Mouse (Mus musculus): ENCODE measurements at regions not wholly inside any gene's neighbourhood (a gene's known extent, or its start where the extent isn't known, plus 50 kb on each side); places are given as distances from the start of the nearest gene placed in this dataset.

- DNase-seq (ENCODE audit: low spot score in 2 of 2) = no peak
Observed at GRCm38 (mm10) chr13:97652279-97652678, 108.2 kb downstream of the Gm10260 start.

- DNase-seq (ENCODE audit: low spot score in 2 of 2) = no peak
Observed at GRCm38 (mm10) chr13:97651761-97652160, 108.7 kb downstream of the Gm10260 start.

DNA sequence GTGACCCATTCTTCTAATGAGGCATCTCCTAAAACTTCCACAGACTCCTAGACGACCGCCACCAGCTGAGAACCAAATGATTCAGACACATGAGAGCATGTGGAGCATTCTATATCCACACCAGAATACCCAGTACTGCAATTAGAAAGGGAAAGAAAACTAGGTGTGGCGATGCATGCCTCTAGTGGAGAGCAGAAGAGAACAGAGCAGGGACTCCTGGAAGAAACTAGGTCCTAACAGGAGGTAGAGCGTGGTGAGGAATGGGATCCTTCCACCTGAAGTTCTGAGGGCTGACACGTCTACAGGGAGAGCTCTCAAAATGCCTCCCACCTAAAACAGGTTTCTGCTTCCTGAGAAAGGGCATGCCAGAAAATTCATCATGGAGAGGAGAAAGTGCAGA, 109.3 kb downstream of the Gm10260 start:
- no peak for DNase-seq (ENCODE audit: low spot score in 2 of 2)

GRCm38 (mm10) chr13:97650191-97650590, 110.2 kb downstream of the Gm10260 start:
- DNase-seq (ENCODE audit: low spot score in 2 of 2) = no peak

GRCm38 (mm10) chr13:97647486-97647885, 112.9 kb downstream of the Gm10260 start:
- DNase-seq (ENCODE audit: low spot score in 2 of 2) = no peak

GRCm38 (mm10) chr13:97646021-97646385, 114.4 kb downstream of the Gm10260 start:
- DNase-seq (ENCODE audit: low spot score in 2 of 2) = no peak

GRCm38 (mm10) chr13:97645107-97646020, 115.1 kb downstream of the Gm10260 start:
- DNase-seq (ENCODE audit: low spot score in 2 of 2) = no peak

DNA sequence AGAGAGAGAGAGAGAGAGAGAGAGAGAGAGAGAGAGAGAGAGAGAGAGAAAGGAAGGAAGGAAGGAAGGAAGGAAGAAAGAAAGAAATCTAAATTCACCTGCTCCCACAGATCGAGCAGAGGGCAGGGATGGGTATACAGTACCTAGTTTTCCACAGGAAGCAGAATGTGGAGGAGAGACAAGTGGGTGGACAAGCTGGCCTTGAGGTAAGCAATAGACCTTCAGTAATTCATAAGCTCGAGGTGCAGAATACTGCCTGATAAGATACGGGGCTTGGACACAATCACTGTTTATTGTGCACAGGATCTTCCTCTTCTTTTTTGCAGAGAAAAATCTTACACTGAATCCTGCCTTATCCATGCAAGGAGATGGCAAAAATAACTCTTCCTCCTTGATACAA, 120.2 kb downstream of the Gm10260 start:
- DNase-seq (ENCODE audit: low spot score in 2 of 2) = no peak

GRCm38 (mm10) chr13:97639656-97640055, 120.8 kb downstream of the Gm10260 start:
- DNase-seq (ENCODE audit: low spot score in 2 of 2) = no peak

GRCm38 (mm10) chr13:97638457-97639088, 121.9 kb downstream of the Gm10260 start:
- DNase-seq (ENCODE audit: low spot score in 2 of 2) = no peak

- no peak for DNase-seq (ENCODE audit: low spot score in 2 of 2)
Observed at GRCm38 (mm10) chr13:97637506-97637905, 122.9 kb downstream of the Gm10260 start.

DNA sequence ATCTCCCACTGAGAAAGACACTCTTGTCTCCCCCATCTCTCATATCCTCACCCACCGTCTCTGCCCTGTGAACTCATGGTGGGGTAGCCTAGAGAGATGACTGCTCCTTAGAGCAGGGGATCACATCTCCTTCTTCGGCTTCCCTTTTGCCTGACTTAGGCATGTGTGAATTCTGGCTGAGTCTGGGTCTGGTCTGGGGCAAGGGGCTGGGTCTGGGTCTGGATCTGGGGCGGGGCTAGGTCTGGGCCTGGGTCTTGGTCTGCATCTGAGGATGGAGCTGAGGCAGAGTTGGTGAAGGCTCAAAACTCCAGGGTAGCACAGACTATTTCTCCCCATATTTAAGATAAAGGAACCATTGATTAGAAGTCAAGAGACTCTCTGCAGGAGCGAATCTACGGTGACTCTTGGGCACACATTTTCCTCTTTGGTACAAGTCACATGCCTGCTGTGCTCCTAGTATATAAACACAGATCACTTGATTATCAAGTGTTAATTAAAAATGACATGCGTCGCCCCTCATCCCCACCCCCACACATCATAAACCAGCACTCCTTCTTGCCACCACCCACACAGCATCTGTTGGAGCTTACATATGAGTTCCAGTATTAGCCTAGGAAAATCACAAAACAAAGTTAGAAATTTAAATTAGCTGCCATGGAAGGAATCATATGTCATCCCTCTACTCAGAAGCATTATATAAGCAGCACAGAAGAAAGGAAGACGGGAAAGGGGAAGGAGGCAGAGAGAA, 126.2 kb downstream of the Gm10260 start:
- peak; percentile 29 to 55 for DNase-seq (ENCODE audit: low spot score in 2 of 2)

GRCm38 (mm10) chr13:97633551-97633950, 126.9 kb downstream of the Gm10260 start:
- DNase-seq (ENCODE audit: low spot score in 2 of 2) = no peak

- DNase-seq (ENCODE audit: low spot score in 2 of 2) = no peak
Observed at GRCm38 (mm10) chr13:97631872-97632402, 128.5 kb downstream of the Gm10260 start.

DNA sequence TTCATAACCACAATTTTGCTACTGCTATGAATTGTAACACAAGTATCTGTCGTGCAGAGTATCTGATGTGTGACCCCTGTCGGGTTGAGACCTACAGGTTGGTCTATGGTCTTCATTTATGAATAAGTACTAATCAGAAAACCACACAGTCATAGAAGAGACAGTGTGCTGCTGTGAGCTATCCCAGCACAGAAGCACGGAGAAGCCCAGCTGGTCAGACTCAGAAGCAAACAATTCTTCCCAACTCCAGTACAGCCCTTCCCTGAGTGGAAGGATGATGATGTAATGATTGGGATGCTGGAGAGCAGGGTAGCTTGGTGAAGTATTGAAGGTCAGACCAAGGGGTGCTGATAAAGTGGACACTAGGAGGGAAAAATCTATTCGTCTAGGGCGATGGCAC, 129.5 kb downstream of the Gm10260 start:
- no peak for DNase-seq (ENCODE audit: low spot score in 2 of 2)

DNA sequence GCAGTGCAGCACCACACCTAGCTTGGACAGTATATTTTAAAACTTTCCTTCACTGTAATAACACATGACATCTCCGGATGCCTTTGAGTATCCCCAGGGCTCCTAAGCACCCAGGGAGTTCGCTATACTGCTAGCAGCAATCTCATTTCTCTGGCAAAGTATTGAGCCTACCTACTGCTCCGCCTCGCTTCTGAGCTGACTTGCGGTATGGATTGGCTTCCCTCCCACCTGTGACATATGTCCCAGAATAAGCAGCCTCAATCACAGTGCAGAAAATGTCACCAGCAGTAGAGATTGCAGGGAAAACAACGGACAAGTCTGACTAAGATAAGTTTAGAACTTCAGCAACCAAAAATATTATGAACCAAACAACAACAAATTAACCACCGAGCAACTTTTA, 131.8 kb downstream of the Gm10260 start:
- no peak for DNase-seq (ENCODE audit: low spot score in 2 of 2)

GRCm38 (mm10) chr13:97627247-97627646, 133.2 kb downstream of the Gm10260 start:
- DNase-seq (ENCODE audit: low spot score in 2 of 2) = no peak

GRCm38 (mm10) chr13:97626786-97627185, 133.6 kb downstream of the Gm10260 start:
- no peak for DNase-seq (ENCODE audit: low spot score in 2 of 2)

- no peak for DNase-seq (ENCODE audit: low spot score in 2 of 2)
Observed at GRCm38 (mm10) chr13:97626116-97626515, 134.3 kb downstream of the Gm10260 start.

- no peak for DNase-seq (ENCODE audit: low spot score in 2 of 2)
Observed at GRCm38 (mm10) chr13:97625391-97625790, 135.0 kb downstream of the Gm10260 start.

DNA sequence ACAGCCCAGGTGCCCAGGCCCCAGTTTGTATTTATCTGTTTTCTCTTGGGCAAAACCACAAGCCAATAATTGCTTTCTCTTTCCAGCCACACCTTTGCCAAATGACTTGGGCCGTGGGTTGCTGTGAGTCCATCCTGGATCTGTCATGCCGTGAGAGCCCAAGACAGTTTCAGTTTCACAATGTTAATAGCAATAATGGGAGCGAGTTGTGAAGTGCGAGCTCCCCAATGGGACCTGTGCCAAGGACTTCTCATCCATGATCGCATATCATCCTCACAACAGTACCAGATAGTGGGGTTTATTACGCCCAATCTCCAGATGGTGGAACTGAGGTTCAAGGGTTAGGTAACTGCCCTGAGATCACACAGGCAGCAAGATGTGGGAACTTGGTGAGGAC, 142.2 kb downstream of the Gm10260 start:
- DNase-seq (ENCODE audit: low spot score in 2 of 2) = no peak

DNA sequence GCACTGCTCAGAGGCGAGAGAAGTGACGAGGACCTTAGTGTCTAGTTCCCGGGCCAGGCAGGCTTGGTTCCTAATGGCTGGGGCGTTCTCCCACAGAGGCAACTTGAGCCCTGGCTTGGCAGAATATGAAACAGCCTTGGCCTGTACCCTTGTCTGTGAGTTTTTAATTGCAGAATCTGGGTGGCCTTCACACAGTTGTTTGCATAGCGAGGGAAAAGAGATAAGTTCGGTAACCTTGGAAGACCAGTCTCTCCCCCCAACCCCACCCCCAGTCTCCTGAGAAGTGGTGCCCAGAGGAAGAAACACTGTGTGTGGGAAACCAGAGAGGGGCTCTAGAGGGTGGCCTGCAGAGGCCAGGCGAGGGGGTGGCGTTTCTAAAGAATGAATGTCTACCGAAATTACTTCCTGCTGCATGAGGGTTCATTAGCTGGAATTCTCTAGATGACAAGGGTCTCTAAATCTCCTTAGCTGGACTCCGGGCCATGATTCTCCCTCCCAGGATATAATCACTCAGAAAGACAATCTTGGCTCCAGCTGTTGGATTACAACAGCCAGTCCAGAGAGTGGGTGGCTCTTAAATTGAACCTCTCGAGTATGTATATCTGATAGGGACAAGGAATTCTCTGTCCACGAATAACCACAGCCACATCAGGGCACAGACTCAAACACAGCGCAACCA, 142.8 kb downstream of the Gm10260 start:
- DNase-seq (ENCODE audit: low spot score in 2 of 2) = no peak

Data from frontal cortex, postnatal 10 days (tissue).